Mouse (Mus musculus) monocyte, adult 2 months (primary cell): ENCODE data around the gene Gm10142.
"Not testable (repeated sequence)": the region's sequence is repeated elsewhere in the genome, so short reads cannot be mapped to it uniquely, and the experiment has no call there.

Source experiments
- DNase-seq, 2 experiments: peaks; one replicate each; pipeline ENCODE4 v3.0.0; 2022; ENCODE audit warnings: low spot score in 2 of 2, low read depth in 1 of 2

Gene Gm10142

GRCm38 (mm10) chr10:77715507-77715906 is at the start of gene Gm10142:
Gene Gm10142 (plus strand): TSS chr10:77715807.
- DNase-seq, result no peak

DNA sequence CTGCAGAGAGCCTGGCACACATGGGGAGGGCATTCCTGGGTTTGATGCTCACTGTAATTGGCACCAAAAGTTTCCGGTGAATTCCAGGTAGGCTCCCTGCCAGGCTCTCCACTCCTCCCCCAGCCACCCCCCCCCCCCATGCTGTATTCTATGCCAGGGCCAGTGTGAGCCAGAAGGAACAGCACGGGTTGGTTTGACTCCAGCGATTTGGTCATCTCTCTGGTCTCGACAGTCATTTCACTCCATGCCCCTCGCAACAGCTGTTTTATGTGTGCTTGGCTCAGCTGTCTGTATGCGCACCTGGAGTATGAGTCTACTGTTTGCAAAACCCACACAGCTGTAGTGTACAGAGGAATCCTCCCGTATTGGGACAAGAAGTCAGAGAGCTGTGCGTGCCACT is 49.3 kb upstream of the Gm10142 start:
- DNase-seq, result no peak

- no peak for DNase-seq
These were observed 48.2 kb upstream of the Gm10142 start for GRCm38 (mm10) chr10:77667402-77667801.

GRCm38 (mm10) chr10:77670710-77671109 is 44.9 kb upstream of the Gm10142 start:
- no peak for DNase-seq

- no peak for DNase-seq
These were observed 44.1 kb upstream of the Gm10142 start for GRCm38 (mm10) chr10:77671519-77671918.

DNA sequence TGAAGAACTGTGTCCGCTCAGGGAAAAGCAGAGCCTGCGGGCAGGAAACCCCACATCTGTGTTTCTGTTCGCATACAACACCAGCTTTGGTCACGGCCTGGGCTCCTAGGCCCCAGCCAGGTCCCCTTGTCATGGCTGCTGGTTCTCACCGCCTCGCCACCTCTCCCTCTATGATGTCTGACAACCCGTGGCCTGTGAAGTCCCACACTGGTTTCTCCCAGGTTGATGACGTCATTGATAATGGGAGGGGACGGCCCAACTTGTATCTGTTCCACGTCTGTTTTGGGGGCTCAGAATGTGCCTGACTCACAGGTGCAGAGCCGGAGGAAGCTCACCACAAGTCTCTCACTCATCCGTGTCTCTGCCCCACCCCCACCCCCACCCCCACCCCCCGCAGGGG is 41.8 kb upstream of the Gm10142 start:
- no peak for DNase-seq

GRCm38 (mm10) chr10:77677562-77677961 is 38.0 kb upstream of the Gm10142 start:
- no peak for DNase-seq

GRCm38 (mm10) chr10:77682994-77683393 is 32.6 kb upstream of the Gm10142 start:
- DNase-seq, result no peak

DNA sequence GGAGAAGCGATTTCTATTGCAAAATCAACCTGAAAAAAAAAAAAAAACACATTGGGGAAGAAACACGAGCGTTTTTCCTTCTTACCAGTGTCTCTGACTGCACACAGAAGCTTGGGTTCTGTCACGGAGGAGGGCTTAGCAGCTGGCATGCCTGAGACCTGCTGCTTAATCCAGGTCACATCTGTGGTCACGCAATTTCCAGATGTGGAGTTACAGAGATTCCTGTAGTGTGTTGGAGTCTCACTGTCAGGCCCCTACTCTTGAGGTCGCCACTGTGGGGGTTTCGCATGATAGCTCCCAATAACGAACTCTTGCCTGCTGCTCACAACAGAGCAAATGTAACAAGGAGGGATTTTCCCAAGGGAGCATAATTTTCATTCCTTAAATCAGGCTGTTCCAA is 31.4 kb upstream of the Gm10142 start:
- no peak for DNase-seq

DNA sequence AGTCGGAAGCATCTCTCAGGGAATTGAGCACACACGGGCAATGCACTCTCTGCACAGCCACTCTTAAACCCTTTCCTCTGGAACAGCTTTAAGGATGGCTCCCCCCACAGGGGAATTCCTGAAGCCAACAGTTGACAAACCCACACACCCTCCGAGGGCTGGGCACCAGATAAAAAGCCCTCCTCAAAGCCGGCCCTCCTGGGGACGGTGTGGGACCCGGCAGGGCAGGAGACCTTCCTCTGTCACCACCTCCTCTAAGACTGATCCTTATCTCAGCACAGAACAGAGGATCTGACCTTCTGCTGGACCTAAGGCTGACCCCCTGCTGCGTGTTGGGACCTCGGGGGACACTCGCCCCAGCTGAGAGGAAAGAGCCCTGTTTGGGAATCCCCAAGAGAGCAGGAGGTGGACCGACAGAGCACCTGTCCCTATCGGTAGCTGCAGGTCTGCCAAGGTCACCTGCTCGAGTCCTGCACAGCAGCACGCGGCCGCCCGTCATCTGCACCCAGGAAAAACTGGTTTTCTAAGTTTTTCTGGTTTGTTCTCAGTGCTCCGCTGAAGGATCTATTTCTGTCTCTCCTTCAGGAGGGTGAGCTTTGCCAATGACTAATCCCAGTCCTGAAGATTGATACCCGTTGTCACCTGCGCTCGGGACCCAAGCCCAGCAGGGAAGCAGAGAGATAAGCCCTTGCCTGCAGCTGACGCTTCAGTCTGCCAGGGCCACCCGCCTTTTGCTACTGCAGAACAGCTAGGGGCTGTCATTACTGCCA is 29.5 kb upstream of the Gm10142 start, which contains the start of gene Tspear:
TSS of gene Tspear (plus strand) at position 675 of the 770 bp plus-strand sequence.
- no peak for DNase-seq

GRCm38 (mm10) chr10:77687021-77687420 is 28.6 kb upstream of the Gm10142 start:
- DNase-seq, result no peak

GRCm38 (mm10) chr10:77690356-77690807 is 25.2 kb upstream of the Gm10142 start, which contains the start of gene Gm19402:
Gene Gm19402 (minus strand): TSS chr10:77690757.
- DNase-seq, result not testable (repeated sequence)

DNA sequence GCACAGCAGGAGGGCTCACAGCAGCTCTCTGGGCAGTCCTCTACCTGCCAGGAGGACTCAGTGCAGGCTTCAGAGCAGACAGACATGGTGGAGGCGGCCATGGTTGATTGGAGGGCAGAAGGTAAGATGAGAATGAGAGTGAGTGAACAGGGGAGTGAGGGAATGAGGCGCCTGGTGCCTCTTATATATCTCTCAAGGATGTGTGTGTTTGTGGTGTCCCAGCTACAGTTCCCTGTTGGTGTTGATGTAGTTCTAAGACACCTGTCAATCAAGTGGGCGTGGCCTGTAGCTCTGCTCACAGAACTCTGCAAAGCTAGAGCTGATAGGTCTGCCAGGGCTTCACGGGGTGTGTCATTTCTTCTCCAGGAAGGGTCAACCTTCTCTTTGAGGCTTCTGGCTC is 18.5 kb upstream of the Gm10142 start, which contains the start of gene Gm9508:
TSS of gene Gm9508 (minus strand) at position 101 of the 400 bp plus-strand sequence.
- no peak for DNase-seq

- no peak for DNase-seq
These were observed 9.3 kb upstream of the Gm10142 start, which contains the start of gene Gm10272 for GRCm38 (mm10) chr10:77706326-77706725. Gene Gm10272 (plus strand): TSS chr10:77706626.

GRCm38 (mm10) chr10:77709831-77710230 is 5.8 kb upstream of the Gm10142 start:
- no peak for DNase-seq

DNA sequence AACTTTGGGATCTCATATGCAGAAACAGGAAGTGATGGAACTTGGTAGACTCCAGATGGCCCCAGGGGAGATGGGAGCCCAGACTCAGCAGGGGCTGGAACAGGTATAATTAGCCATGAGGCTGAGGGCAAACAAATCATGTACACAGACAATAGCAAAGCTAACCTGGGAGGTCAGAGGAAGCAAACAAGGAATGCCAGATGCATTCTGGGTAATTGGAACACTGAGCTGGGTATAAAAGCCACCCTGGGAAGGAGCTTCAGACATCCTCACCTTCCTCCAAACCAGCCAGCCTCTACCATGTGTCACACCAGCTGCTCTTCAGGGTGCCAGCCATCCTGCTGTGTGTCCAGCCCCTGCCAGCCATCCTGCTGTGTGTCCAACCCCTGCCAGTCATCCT is 4.5 kb upstream of the Gm10142 start, which contains the start of gene Gm10024:
TSS of gene Gm10024 (plus strand) at position 301 of the 400 bp plus-strand sequence.
- not testable (repeated sequence) for DNase-seq

DNA sequence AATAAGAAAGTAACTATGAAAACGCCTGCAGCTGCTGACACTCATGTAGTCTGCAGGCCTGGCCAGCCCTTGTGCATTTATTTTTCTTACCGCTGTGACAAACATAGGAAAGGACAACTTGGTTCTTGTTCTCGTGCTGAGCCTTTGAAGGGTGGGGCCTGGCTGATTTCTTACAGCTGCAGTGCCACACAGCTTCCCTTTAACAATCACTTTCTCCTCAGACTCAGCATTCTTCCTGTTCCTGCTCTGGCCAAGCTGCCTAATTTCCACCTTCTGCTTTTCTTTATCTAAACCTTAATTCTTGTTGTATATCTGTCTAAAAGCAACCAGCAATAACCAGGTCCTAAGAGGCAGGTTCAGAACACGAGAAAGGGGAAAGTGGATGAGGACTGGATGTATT is 1.9 kb upstream of the Gm10142 start:
- DNase-seq, result no peak

DNA sequence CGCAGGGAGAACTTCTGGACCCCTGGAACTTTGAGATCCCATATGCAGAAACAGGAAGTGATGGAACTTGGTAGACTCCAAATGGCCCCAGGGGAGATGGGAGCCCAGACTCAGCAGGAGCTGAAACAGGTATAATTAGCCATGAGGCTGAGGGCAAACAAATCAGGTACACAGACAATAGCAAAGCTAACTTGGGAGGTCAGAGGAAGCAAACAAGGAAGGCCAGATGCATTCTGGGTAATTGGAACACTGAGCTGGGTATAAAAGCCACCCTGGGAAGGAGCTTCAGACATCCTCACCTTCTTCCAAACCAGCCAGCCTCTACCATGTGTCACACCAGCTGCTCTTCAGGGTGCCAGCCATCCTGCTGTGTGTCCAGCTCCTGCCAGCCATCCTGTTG is 4.7 kb downstream of the Gm10142 start, which contains the start of gene Krtap12-1:
TSS of gene Krtap12-1 (plus strand) at position 301 of the 400 bp plus-strand sequence.
- DNase-seq, result not testable (repeated sequence)

DNA sequence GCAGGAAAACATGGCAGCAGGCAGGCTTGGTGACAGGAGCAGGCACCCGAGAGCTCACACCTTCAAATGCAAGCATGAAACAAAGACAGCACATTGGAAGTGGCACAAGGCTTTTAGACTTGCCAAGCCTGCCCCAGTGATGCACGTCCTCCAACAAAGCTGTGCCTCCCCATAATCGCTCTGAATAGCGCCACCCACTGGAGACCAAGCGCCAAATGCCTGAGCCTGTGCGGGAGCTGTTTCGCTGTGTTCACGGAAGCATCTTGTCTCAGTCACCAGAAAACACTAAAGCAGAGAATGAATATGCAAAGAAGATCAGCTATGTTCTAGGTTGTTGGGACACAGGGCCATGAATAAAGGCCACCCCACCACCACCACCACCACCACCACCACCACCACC is 9.2 kb downstream of the Gm10142 start:
- DNase-seq, result no peak

DNA sequence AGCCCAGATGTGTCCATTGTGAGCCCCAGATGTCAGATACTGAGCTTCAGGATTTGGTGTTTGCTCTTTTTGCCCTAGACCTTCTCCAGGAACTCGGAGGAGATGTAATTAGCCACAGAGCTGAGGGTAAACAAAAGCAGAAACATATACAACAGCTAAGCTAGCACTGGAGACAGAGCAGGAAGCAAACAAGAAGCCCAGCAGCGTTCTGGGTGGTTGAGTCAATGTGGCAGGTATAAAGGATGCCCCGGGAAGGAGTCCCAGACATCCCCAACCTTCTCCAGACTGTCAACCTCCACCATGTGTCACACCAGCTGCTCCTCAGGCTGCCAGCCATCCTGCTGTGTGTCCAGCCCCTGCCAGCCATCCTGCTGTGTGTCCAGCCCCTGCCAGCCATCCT is 10.6 kb downstream of the Gm10142 start, which contains the start of gene Gm10100:
TSS of gene Gm10100 (plus strand) at position 301 of the 400 bp plus-strand sequence.
- DNase-seq, result no peak

- DNase-seq, result no peak
These were observed 12.7 kb downstream of the Gm10142 start for GRCm38 (mm10) chr10:77728280-77728679.

GRCm38 (mm10) chr10:77729241-77729640 is 13.6 kb downstream of the Gm10142 start:
- DNase-seq, result no peak
